Mouse (Mus musculus): ENCODE measurements around the gene Pcgf2. TPM values are rescaled to one million over a fixed set of nuclear protein-coding genes. Genes with fewer than 3 reads are reported as not detected.

Pcgf2 gene
- total RNA-seq, 1 experiment, result 20.1 TPM

DNA sequence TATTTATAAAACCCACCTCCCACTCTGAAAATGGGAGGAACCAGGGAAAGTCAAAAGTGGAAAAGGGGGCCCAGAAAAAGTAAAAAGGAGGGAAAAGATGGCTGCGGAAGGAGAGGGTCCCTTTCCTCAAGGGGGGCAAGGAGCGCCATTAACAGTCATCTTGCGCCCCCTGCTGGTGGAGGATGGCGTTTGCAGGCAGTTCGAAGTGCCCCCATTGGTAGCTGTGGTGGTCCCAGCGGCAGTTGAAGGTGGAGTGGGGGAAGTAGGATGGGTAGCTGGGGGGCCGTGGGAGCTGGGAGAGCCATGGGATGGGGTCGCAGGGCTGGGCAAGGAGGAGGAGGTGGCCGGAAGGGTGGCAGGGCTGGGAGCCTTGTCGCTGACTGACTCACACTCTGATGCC is 10.4 kb downstream of the Pcgf2 start:
- no peak overlapping the region for H3K4me3 ChIP-seq (ENCODE audit: insufficient read depth in 1 of 2, low read depth in 1 of 2, low read length in 2 of 2, poor library complexity in 1 of 2, severe bottlenecking in 1 of 2)
- in situ Hi-C loops (cut with MboI; ENCODE audit: low sequenced_read_pairs in 2 of 2, unreplicated experiment in 2 of 2), result loop anchor here in 1 of 2 experiments (10.0 kb wide), 1 partner anchor 55 kb away; no protein-coding TSS in a partner anchor
- H3K9ac ChIP-seq (ENCODE audit: insufficient read depth, low read depth, low read length, poor library complexity, severe bottlenecking), result no peak overlapping the region
- H3K9me3 ChIP-seq (ENCODE audit: control insufficient read depth, insufficient read depth, low read depth, low read length), result no peaks in the 10 kb centered on the region
- peaks cover 51% of the 10 kb centered on the region for H3K36me3 ChIP-seq (ENCODE audit: control insufficient read depth, insufficient read depth, low read length, poor library complexity, severe bottlenecking)
- H3K4me1 ChIP-seq (ENCODE audit: control insufficient read depth in 2 of 2, insufficient read depth in 2 of 2, low read length in 2 of 2, poor library complexity in 1 of 2), result peaks cover 11 to 22% of the 10 kb centered on the region in 2 experiments; a peak in 3 of 4 replicates
- no peak overlapping the region for H3K27ac ChIP-seq (ENCODE audit: insufficient read depth, low read depth, low read length, poor library complexity, severe bottlenecking)
- no peak for DNase-seq (ENCODE audit: low read depth, low spot score)
- TF ChIP-seq MAFK (IDR thresholded peaks at IDR 0.05; ENCODE audit: insufficient read depth, low read depth, low read length), result no peak
- peak; percentile 68; the same call in 1 of the 2 replicates for TF ChIP-seq ZC3H11A (IDR thresholded peaks at IDR 0.05; ENCODE audit: borderline replicate concordance, low read depth, low read length)
- TF ChIP-seq HCFC1 (IDR thresholded peaks at IDR 0.05; ENCODE audit: borderline replicate concordance, insufficient read depth, low read length), result 0 out of 2 replicates have a peak, but pooled peaks have one; percentile 48

DNA sequence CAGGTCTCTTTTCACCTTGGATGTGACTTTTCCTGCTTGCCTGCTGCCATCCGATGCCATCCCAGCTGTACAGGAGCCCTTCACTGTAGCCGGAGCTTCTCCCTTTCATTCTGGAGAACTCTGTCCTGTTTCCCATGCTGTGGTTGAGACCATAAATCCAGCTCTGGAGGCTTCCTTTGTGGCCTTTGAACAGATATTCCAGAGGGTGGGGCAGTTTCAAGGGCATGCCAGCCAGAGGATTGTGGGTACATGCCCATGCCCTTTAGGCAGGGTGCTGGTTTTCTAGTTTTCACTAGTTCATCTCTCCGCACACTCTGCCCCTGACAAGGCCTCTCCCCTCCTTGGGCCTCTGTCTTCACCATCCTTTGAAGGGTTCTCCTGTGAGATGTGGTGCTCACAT is 13.2 kb downstream of the Pcgf2 start:
- Histone ChIP-seq H3K36me3 (ENCODE audit: control insufficient read depth, insufficient read depth, low read length, poor library complexity, severe bottlenecking) (peaks cover 45% of the 10 kb centered on the region), H3K4me3 (ENCODE audit: insufficient read depth in 1 of 2, low read depth in 1 of 2, low read length in 2 of 2, poor library complexity in 1 of 2, severe bottlenecking in 1 of 2) (peak overlapping the region in 1 of 2 experiments; percentile 56; a peak in 1 of 4 replicates), H3K4me1 (ENCODE audit: control insufficient read depth in 2 of 2, insufficient read depth in 2 of 2, low read length in 2 of 2, poor library complexity in 1 of 2) (peaks cover 15 to 24% of the 10 kb centered on the region in 2 experiments), H3K9ac (ENCODE audit: insufficient read depth, low read depth, low read length, poor library complexity, severe bottlenecking) (peak overlapping the region; percentile 65; the same call in 1 of the 2 replicates), H3K27ac (ENCODE audit: insufficient read depth, low read depth, low read length, poor library complexity, severe bottlenecking) (no peak overlapping the region), H3K9me3 (ENCODE audit: control insufficient read depth, insufficient read depth, low read depth, low read length) (no peaks in the 10 kb centered on the region)
- in situ Hi-C loops (cut with MboI; ENCODE audit: low sequenced_read_pairs in 2 of 2, unreplicated experiment in 2 of 2), result no loop called here
- no peak for DNase-seq (ENCODE audit: low read depth, low spot score)
- no peak for TF ChIP-seq HCFC1 (IDR thresholded peaks at IDR 0.05; ENCODE audit: borderline replicate concordance, insufficient read depth, low read length)
- TF ChIP-seq MAFK (IDR thresholded peaks at IDR 0.05; ENCODE audit: insufficient read depth, low read depth, low read length), result no peak
- TF ChIP-seq ZC3H11A (IDR thresholded peaks at IDR 0.05; ENCODE audit: borderline replicate concordance, low read depth, low read length), result no peak
- no peak for TF ChIP-seq ZNF384 (IDR thresholded peaks at IDR 0.05; ENCODE audit: low read depth, low read length)
- TF ChIP-seq CHD2 (IDR thresholded peaks at IDR 0.05; ENCODE audit: low read depth, low read length), result no peak

DNA sequence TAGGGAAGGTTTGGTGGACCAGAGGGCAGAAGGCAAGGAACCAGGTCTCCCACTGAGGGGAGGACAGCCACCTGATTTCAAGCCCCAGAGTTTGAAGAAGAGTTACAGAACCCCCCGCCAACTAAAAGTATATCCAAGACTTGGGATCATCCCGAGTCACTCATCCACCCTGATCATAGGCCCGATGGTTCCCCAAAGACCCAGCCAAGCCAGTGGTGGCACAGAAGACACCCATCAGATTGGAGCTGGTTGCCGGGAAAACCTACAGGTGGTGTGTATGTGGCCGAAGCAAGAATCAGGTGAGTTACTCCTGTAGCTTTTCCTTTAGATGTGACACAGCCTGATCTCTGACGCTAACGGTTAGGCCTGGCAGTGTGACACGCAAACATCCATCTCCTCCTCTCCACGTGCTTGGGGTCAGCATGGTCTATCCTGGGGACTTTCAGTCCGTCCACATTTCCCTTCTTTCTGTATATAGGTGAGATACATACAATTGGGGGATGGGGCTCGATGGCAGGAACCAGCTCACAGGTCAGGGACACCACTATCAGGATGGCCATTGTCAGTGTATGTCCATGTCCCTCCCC is 13.9 kb downstream of the Pcgf2 start:
- peak overlapping the region; percentile 31; the same call in 1 of the 2 replicates for H3K27ac ChIP-seq (ENCODE audit: insufficient read depth, low read depth, low read length, poor library complexity, severe bottlenecking)
- peak overlapping the region; percentile 56 to 57 for H3K4me3 ChIP-seq (ENCODE audit: insufficient read depth in 1 of 2, low read depth in 1 of 2, low read length in 2 of 2, poor library complexity in 1 of 2, severe bottlenecking in 1 of 2)
- no peak for DNase-seq (ENCODE audit: low read depth, low spot score)
- peaks cover 45% of the 10 kb centered on the region for H3K36me3 ChIP-seq (ENCODE audit: control insufficient read depth, insufficient read depth, low read length, poor library complexity, severe bottlenecking)
- TF ChIP-seq MAFK (IDR thresholded peaks at IDR 0.05; ENCODE audit: insufficient read depth, low read depth, low read length) (no peak), ZC3H11A (IDR thresholded peaks at IDR 0.05; ENCODE audit: borderline replicate concordance, low read depth, low read length) (no peak), ZNF384 (IDR thresholded peaks at IDR 0.05; ENCODE audit: low read depth, low read length) (no peak), HCFC1 (IDR thresholded peaks at IDR 0.05; ENCODE audit: borderline replicate concordance, insufficient read depth, low read length) (no peak), CHD2 (IDR thresholded peaks at IDR 0.05; ENCODE audit: low read depth, low read length) (no peak)
- peaks cover 19 to 30% of the 10 kb centered on the region in 2 experiments for H3K4me1 ChIP-seq (ENCODE audit: control insufficient read depth in 2 of 2, insufficient read depth in 2 of 2, low read length in 2 of 2, poor library complexity in 1 of 2)
- peak overlapping the region; percentile 65 for H3K9ac ChIP-seq (ENCODE audit: insufficient read depth, low read depth, low read length, poor library complexity, severe bottlenecking)
- in situ Hi-C loops (cut with MboI; ENCODE audit: low sequenced_read_pairs in 2 of 2, unreplicated experiment in 2 of 2), result no loop called here
- no peaks in the 10 kb centered on the region for H3K9me3 ChIP-seq (ENCODE audit: control insufficient read depth, insufficient read depth, low read depth, low read length)

DNA sequence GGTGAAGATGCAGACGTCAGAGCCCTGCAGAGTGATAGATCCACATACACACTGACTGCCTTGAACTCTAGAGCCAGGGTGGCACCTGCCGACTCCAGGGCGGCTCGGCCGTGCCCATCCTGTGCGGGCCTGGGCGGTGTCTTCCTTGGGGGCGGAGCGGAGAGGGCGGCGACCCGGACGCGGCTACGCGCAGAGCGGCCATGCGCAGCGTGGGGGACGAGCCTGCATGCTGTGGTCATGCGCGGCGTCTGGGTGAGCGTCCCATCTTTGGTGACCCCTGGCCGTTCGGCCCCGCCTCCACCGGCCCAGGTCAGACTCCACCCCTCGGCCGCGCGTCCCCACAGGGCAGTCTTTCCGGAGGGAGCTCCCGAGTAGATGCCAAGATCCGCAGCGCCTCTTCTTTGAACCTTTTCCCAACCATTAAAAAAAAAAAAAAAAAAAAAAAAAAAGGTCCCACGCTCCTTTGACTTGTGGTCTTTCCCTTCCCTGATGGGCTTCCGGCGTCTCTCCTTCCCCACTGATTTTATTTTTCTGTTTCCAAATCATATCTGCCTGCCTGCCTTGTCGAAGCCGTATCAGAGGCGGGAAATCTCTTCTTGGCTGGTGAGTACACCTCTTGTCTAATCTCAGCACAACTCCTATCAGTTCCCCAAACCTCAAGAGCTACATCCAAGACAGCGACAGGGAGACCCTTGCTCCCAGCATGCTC is 14.5 kb downstream of the Pcgf2 start, which contains the start of gene Cisd3:
Gene Cisd3, plus strand, starts transcription at position 214 of the 709 bp plus-strand sequence.
- Histone ChIP-seq H3K4me3 (ENCODE audit: insufficient read depth in 1 of 2, low read depth in 1 of 2, low read length in 2 of 2, poor library complexity in 1 of 2, severe bottlenecking in 1 of 2) (peak within 1 kb of the TSS; percentile 56 to 57), H3K36me3 (ENCODE audit: control insufficient read depth, insufficient read depth, low read length, poor library complexity, severe bottlenecking) (peaks cover 43% of the 10 kb centered on the region), H3K9me3 (ENCODE audit: control insufficient read depth, insufficient read depth, low read depth, low read length) (no peaks in the 10 kb centered on the region), H3K9ac (ENCODE audit: insufficient read depth, low read depth, low read length, poor library complexity, severe bottlenecking) (peak within 1 kb of the TSS; percentile 65), H3K4me1 (ENCODE audit: control insufficient read depth in 2 of 2, insufficient read depth in 2 of 2, low read length in 2 of 2, poor library complexity in 1 of 2) (peaks cover 21 to 32% of the 10 kb centered on the region in 2 experiments), H3K27ac (ENCODE audit: insufficient read depth, low read depth, low read length, poor library complexity, severe bottlenecking) (peak within 1 kb of the TSS; percentile 49; the same call in 1 of the 2 replicates)
- no peak for TF ChIP-seq ZC3H11A (IDR thresholded peaks at IDR 0.05; ENCODE audit: borderline replicate concordance, low read depth, low read length)
- peak; percentile 88 for TF ChIP-seq ZNF384 (IDR thresholded peaks at IDR 0.05; ENCODE audit: low read depth, low read length)
- in situ Hi-C loops (cut with MboI; ENCODE audit: low sequenced_read_pairs in 2 of 2, unreplicated experiment in 2 of 2), result no loop called here
- no peak for DNase-seq (ENCODE audit: low read depth, low spot score)
